Mouse (Mus musculus): Measurements from ENCODE around the gene Slc16a6.

The Slc16a6 gene

DNA sequence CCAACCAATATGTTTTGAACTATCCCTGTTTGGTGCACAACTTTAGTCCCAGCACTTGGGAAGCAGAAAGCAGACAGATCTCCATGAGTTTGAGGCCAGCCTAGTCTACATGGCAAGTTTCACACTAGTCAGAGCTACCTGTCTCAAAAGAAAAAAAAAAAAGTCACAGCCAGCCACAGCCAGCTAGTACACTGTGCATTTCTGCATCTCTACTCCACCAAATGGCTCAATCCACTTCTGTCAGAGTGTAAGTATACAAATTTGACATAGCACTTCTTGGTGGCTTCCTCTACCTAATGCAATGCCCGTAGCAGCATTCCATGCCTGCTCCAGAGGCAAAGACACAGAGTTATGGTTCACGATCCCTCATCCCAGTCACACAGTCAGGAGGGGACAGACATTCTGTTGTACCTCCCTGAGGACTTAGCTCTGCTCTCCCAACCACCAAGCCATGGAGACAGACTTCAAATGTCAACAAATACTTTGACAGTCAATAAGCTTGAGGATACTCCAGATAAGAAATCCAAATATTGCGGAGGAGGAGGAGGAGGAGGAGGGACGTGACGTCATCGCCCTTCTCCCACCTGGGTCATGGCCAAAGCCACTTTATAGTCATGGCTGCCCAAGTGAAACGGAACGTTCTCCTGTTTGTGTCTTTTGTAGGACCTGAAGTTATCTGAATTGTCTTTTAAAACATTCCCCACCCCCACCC is 56.5 kb downstream of the Slc16a6 start:
- DNase-seq (ENCODE audit: low read depth, low spot score) = no peak

- no peak for DNase-seq (ENCODE audit: low read depth, low spot score)
Measured at GRCm38 (mm10) chr11:109414802-109415201, 58.6 kb downstream of the Slc16a6 start.

- no peak for DNase-seq (ENCODE audit: low read depth, low spot score)
Measured at GRCm38 (mm10) chr11:109413617-109414016, 59.8 kb downstream of the Slc16a6 start, which contains the start of gene 9930022D16Rik. 9930022D16Rik (plus strand) TSS chr11:109413917.

DNA sequence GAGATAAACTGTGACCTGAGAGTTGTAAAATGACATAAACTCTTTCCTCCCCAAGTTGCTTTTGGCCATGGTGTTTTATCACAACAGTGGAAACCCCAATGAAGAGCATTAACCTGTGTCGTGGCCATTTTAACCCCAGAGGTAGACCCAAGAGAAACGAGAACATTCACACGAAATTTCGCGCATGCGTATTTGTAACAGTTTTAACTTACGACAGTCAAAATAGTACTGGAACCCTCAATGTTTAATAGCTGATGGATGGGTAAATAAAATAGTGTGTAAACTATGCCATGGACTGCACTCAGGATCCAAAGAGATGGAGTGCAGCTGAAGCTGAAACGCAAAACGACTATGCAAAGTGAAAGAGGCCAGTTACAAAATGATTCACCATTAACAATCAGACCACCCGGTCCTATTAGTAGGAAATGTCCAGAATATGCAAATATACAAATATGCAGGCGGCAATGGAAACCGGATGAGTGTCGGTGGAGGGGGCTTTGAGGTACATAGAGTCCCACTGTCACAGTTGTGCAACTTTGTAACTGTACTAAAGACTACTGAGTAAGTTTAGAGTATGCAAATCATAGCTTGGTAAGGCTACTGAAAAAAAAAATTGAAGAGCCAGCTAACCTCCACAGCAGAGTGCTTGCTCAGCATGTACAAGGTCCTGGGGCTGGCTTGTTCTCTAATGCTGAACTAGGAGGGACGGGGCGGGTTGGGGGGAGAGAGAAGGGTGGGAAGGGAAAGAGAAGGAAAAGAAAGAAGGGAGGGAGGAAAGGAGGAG is 63.0 kb downstream of the Slc16a6 start:
- no peak for DNase-seq (ENCODE audit: low read depth, low spot score)

DNA sequence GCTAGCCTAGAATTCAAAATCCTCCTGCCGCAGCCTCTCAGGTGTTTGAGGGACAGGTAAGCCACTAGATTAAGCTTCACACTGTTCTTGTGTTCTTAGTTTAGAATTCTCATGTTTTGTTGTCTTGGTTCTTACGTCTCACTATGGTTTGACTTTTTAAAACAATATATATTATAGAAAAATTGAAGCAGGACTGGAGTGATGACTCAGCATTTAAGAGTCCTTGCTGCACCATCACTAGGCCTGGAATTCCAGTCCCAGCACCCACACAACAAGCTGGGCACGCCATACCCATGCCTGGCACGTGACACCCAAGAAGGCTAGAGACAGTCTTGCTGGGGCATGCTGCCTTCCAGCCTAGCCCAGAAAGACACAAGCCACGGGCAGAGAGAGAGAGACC is 67.0 kb downstream of the Slc16a6 start:
- no peak for DNase-seq (ENCODE audit: low read depth, low spot score)

Measured in brain, embryonic 18.5 days (tissue).